Mouse (Mus musculus): ENCODE data around the gene Gja3. TPM values are rescaled to one million over a fixed set of nuclear protein-coding genes. Genes with fewer than 3 reads are reported as not detected.

Gja3 gene
- 0.36 and 0.45 TPM in 2 replicates for polyA plus RNA-seq (2012; rRNA removed)

DNA sequence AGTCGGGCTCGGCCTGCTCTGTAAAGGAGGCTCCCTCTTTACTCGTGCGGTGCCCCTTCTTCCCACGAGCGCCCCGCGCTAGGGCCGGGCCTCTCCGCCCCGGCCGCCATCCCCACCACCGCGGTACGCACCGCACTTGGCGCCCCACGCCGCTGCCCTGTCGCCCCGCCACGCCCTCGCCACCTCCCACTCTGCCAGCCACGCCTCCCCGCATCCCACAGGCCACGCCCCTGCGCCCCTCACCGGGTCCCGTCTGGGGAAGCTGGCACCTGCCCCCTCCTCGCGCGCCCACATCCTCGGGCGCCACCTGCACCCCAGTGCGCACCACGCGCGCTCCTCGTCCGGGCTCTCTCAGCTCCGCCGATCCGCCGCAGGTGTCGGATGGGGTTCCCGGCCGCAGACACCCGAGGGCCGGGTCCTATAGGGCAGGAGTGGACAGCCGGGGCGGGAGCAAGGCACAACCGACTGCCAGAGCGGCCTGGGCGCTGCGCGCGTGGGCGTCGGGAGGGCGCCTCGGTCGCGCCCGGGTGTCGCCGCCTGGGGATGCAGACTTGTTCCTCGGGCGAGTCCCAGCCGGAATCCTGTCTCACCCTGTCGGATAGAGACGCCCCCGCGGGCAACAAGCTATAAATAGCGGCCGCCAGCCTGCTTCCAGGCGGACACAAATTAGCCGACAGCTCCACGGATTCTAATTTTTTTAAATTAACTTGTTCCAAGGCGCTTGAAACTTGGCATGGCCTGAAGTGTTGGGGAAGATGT is at the start of gene Gja3:
Gene Gja3, minus strand, starts transcription at position 538 of the 759 bp plus-strand sequence.

DNA sequence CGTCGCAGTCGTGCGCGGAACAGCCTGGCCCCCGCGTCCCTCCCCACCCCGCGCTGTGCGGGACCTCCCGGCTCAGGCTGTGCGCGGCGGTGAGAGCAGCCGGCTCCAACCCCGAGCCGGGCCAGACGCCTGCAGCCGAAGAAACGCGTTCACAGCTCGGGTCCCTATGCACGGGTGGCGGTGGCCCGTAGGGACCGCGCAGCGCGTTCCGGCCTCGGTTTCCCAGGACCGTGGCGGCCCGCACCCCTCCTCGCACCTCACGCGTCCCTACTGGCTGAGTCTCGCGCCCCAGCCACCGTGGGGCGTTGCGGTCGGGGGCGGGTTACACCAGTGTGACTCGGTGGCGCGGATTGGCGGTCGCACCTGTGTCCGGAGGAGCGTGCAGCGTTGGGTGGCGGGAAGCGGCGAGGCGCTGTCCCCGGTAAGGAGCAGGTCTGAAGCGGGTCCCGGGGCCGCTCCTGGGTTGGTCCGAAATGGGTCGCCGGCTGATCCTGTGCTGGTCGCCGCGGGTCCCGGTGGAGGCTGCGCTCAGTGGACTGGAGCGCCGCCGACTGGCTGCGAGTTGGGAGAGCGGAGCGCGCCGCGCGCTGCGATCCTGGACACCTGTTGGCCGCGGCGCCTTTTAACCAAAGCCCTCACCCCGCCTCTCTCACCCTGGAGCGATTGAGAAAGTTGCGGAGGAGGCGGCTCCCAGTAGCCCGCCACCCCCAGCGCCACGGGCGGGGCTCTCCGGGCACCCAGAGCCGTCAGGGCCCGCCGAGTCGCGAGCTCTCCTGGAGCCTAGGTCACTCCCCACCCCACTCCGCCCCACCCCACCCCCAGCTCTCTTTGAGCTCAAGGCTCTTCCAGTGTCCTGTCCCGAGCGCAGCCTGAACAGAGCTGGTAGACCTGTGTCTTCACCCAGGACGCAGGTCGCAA is 46.5 kb upstream of the Gja3 start, which contains the start of gene Gjb2:
Gene Gjb2, minus strand, starts transcription at position 597 of the 918 bp plus-strand sequence.

Other genes with a start within 250 kb of the Gja3 start
- gene Zmym5, start 246.4 kb downstream of the Gja3 start, polyA plus RNA-seq (2012; rRNA removed) = 26.2 and 40.9 TPM in 2 replicates
- 50.8 and 96.4 TPM in 2 replicates for gene Zmym2, start 171.4 kb downstream of the Gja3 start, polyA plus RNA-seq (2012; rRNA removed)
- 3.6 and 7.9 TPM in 2 replicates for gene Gjb2, start 46.6 kb upstream of the Gja3 start, polyA plus RNA-seq (2012; rRNA removed)
- not detected in 2 replicates for gene Gm4491, start 57.8 kb upstream of the Gja3 start, polyA plus RNA-seq (2012; rRNA removed)
- gene Gjb6, start 75.5 kb upstream of the Gja3 start, polyA plus RNA-seq (2012; rRNA removed) = 2.7 and 5.2 TPM in 2 replicates